Mouse (Mus musculus) embryonic stem cell, embryonic (primary cell): Measurements from ENCODE around the gene Map2k7.

Experiments
- CTCF ChIA-PET, 4 experiments: fragments of 300-600 bp in 2 of 4; fragments of 350-600 bp in 2 of 4; sonication (Branson Sonifier 250); formaldehyde crosslinking; loops; one replicate each; lab custom pipeline; 2022; ENCODE audit warnings: inconsistent platforms in 2 of 4; lab: Charles Lee
- POLR2A ChIA-PET, 4 experiments: fragments of 300-600 bp in 2 of 4; fragments of 350-600 bp in 2 of 4; sonication (Branson Sonifier 250); formaldehyde crosslinking; loops; one replicate each; lab custom pipeline; 2022; ENCODE audit warnings: antibody characterized with exemption in 4 of 4, inconsistent platforms in 1 of 4; lab: Charles Lee

The Map2k7 gene

DNA sequence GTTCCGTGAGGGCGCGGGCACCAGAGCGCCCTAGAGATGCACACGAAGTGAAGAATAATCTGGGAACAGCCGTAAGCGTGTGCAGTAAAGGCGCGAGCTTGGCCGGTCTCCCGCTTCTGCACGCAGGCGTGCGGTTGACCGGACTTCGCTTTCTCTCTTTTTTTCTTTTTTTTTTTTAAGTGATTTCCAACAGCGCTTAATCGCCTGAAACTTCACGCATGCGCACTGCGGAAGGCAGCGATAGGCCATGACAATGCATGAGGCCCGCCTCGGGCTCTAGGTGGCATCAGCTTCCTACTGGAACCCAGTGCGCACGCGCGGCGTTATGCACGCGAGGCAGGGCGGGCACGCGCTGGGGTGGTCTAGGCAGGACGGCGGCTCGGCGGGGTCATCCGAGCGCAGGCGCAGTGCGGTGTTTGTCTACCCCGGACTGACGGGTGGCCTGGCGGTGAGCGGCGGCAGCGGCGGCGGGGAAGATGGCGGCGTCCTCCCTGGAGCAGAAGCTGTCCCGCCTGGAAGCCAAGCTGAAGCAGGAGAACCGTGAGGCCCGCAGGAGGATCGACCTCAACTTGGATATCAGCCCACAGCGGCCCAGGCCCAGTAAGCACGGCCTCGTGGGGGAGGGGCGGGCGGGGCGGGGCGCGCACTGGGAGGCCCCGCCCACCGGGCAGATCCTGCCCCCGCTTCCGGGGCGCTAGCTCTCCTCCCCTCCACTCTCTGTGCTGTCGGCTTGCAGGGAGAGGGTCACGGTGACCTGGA lies at the start of gene Map2k7, which contains the start of gene Gm49320:
TSS of gene Map2k7 (plus strand) at position 307 of the 759 bp plus-strand sequence.
TSS of gene Gm49320 (plus strand) at position 432 of the 759 bp plus-strand sequence.
- CTCF ChIA-PET = interaction anchor here (0.6 to 2.4 kb wide), 27 partner anchors 9 to 562 kb away, joined by 3 to 13 read pairs (median 5); partner anchors contain the start of genes Ctxn1 (in 3 of the 4), Snapc2 (in 2 of the 4) and Prr36 (in 1 of the 4)
- POLR2A ChIA-PET = interaction anchor here (0.6 to 6.5 kb wide), 56 partner anchors 9 to 659 kb away, joined by 3 to 61 read pairs (median 5); partner anchors contain the start of genes Lrrc8e (in 3 of the 4), Prr36 (in 3 of the 4), Snapc2 (in 3 of the 4) and Ctxn1 (in 2 of the 4)

DNA sequence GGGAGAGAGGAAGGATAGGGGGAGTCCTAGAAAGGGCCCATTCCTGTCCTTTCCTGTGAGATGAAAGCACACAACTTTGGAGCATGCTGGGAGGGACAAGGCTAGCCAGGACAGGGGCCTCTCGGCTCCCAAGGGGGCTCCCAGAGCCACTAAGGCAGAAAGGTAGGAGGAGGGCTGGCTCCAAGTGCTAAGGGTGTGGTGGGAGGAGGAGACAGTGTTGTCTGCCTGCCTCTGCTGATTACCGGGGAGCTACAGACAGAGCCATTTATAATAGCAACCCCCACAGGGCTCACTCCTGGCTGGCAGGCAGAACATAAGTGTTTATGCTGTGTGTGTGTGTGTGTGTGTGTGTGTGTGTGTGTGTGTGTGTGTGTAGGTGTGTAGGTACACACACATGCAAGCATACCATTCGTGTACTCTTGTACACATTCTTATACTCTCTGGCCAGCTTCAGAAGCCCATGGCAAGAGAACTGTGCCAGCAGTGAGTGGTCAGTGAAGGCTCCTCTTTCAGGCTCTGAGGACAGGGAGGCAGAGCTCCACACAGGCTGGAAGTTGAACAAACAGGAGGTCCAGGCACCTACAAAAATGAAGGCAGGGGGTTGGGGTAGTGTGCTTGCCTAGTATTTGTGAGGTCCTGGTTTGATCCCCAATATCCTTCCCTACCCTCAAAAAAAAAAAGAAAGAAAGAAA lies 49.4 kb upstream of the Map2k7 start:
- POLR2A ChIA-PET = no interaction called here
- CTCF ChIA-PET = interaction anchor here in 1 of 4 experiments (0.6 kb wide), 1 partner anchor 518 kb away, joined by 6 read pairs; no protein-coding TSS in a partner anchor

DNA sequence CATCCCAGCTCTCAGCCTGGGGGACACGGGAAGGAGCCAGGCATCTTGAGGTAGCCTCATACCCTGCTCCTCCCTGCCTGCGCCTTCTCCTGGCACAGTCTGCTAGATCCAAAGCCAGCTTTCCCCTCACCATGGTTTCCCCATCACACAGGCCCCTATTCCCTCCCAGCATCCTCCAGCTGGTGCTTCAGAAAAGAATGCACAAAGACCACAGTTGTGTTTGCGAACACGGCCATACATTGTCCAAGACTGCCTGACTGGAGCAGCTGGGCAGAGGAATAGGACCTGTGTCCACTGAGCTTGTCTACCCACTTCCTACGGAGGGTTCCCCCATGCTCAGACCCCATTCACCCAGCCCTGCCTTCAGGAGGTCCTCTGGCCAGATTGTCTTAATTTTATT lies 46.2 kb upstream of the Map2k7 start:
- ChIA-PET POLR2A (interaction anchor here (0.6 to 4.9 kb wide), 33 partner anchors 8 to 516 kb away, joined by 3 to 30 read pairs (median 4); partner anchors contain the start of genes Gm49320 (in 2 of the 4), Map2k7 (in 2 of the 4), Ctxn1 (in 1 of the 4) and Evi5l (in 1 of the 4)), CTCF (interaction anchor here (0.6 to 4.1 kb wide), 28 partner anchors 9 to 474 kb away, joined by 3 to 39 read pairs (median 5); partner anchors contain the start of genes Ctxn1 (in 2 of the 4), Evi5l (in 2 of the 4), Gm49320 (in 2 of the 4) and Map2k7 (in 2 of the 4))

DNA sequence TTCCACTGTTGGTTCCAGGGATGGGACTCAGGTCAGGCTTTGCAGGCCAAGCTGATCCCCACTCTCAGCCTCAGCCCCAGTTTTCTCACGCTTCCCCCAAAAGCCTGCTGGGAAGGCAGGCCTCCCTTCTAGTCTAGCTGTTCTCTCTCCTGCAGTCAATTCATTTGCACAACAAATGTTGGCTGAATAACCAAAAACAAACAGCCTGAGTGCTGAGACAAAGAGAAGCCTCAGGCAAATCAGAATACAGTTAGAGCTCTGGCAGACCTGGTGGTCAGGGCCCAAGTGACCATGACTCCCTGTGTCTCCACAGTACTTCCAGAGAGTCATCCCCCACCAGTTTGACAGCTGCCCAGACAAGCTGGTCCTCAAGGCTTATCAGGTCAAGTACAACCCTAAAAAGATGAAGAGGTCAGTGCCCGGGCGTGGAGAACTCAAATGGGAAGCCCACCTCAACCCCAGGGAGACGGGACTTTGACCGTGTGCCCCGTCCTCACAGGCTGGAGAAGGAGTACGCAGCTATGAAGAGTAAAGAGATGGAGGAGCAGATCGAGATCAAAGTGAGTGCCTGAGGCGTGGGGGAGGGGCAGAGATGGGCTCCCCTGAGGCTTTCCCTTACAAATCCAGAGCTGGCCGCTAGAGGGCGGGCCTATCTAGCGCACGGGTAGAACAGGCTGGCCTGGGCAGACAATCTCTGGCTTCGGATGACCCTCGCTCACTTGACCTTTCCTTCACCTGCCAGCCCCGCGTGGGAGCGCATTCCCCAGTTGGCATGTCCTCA lies 45.5 kb upstream of the Map2k7 start:
- ChIA-PET CTCF (interaction anchor here (0.6 to 4.1 kb wide), 58 partner anchors 9 to 634 kb away, joined by 3 to 39 read pairs (median 4); partner anchors contain the start of genes Gm49320 (in 3 of the 4), Map2k7 (in 3 of the 4), Ctxn1 (in 2 of the 4) and Evi5l (in 2 of the 4)), POLR2A (interaction anchor here (0.5 to 4.9 kb wide), 49 partner anchors 8 to 613 kb away, joined by 3 to 30 read pairs (median 4); partner anchors contain the start of genes Gm49320 (in 2 of the 4), Map2k7 (in 2 of the 4), Ctxn1 (in 1 of the 4) and Evi5l (in 1 of the 4))

DNA sequence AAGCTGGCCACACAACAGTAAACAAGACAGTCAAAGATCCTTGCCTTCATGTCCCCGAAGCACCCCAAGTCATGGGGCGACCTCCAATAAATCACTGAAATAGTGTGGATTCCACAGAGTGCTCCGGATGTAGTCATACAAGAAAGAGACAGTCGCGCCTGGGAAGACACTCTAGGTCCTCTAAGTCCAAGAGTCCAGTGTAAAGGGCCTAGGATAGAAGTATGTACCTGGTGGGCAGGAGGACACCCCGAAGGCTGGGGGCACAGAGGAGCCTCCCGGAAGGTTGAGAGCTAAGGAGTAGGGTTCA lies 45.0 kb upstream of the Map2k7 start:
- ChIA-PET POLR2A (interaction anchor here (0.5 to 4.9 kb wide), 34 partner anchors 8 to 613 kb away, joined by 3 to 30 read pairs (median 4); partner anchors contain the start of genes Ctxn1 (in 1 of the 4), Evi5l (in 1 of the 4), Gm49320 (in 1 of the 4) and Map2k7 (in 1 of the 4)), CTCF (interaction anchor here (0.6 to 4.1 kb wide), 50 partner anchors 8 to 634 kb away, joined by 3 to 39 read pairs (median 4); partner anchors contain the start of genes Gm49320 (in 3 of the 4), Map2k7 (in 3 of the 4), Ctxn1 (in 2 of the 4) and Evi5l (in 1 of the 4))

DNA sequence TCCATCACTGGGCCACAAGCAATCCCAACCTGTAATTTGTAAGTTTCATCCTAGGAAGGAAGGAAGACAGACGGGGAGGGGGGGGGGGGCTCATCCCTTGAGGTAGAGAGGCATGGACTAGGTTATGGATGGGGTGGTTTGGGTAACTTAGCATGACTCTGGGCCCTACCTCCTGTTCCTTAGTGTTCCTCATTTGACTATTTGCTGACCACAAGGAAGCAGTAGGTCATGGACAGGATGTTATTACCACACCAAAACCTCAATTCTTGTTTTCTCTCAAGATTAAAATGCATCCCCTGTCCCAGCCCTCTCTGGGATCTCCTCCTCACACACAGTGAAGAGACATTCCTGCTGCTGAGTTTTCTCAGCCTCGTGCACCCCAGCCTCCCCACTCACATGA lies 37.2 kb upstream of the Map2k7 start:
- POLR2A ChIA-PET = interaction anchor here in 3 of 4 experiments (0.6 to 1.6 kb wide), 4 partner anchors 8 to 44 kb away, joined by 3 to 4 read pairs (median 4); no protein-coding TSS in a partner anchor
- CTCF ChIA-PET = interaction anchor here in 3 of 4 experiments (0.5 to 2.8 kb wide), 3 partner anchors 8 to 59 kb away, joined by 3 to 10 read pairs (median 4); no protein-coding TSS in a partner anchor

DNA sequence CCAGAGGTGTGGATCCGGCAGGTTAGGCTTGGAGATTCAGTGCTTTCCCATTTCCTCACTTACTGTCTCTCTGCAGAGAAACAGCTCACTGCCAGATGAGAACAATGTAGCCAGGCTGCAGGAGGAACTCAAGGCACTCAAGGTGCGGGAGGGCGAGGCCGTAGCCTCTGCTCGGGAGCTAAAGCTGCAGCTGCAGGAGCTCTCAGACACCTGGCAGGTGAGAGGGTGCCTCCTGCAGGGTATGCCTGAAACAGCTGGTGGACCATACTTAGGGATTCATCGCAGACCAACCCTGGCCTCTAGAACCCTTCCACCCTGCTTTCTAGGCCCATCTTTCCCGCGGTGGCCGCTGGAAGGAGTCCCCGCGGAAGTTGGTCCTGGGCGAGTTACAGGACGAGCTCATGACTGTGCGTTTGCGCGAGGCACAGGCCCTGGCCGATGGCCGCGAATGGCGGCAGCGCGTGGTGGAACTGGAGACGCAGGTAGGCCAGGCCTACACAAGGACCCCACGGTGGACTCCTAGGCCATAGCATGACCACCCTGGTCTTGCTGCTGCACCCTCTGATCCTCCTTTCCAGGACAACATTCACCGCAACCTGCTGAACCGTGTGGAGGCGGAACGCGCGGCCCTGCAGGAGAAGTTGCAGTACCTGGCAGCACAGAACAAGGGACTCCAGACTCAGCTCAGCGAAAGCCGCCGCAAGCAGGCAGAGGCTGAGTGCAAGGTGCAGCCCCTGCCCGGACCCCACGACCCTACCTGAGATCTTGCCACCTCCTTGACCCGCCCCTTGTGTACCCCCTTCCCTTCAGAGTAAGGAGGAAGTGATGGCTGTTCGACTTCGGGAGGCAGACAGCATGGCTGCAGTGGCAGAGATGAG lies 33.1 kb upstream of the Map2k7 start:
- ChIA-PET CTCF (interaction anchor here (0.6 to 3.2 kb wide), 37 partner anchors 9 to 487 kb away, joined by 3 to 39 read pairs (median 4); partner anchors contain the start of genes Prr36 (in 2 of the 4), Ctxn1 (in 1 of the 4), Gm49320 (in 1 of the 4) and Map2k7 (in 1 of the 4)), POLR2A (interaction anchor here (0.6 to 3.1 kb wide), 29 partner anchors 9 to 516 kb away, joined by 3 to 51 read pairs (median 5); partner anchors contain the start of genes Gm49320 (in 4 of the 4), Map2k7 (in 4 of the 4), Evi5l (in 3 of the 4) and Lrrc8e (in 3 of the 4))

DNA sequence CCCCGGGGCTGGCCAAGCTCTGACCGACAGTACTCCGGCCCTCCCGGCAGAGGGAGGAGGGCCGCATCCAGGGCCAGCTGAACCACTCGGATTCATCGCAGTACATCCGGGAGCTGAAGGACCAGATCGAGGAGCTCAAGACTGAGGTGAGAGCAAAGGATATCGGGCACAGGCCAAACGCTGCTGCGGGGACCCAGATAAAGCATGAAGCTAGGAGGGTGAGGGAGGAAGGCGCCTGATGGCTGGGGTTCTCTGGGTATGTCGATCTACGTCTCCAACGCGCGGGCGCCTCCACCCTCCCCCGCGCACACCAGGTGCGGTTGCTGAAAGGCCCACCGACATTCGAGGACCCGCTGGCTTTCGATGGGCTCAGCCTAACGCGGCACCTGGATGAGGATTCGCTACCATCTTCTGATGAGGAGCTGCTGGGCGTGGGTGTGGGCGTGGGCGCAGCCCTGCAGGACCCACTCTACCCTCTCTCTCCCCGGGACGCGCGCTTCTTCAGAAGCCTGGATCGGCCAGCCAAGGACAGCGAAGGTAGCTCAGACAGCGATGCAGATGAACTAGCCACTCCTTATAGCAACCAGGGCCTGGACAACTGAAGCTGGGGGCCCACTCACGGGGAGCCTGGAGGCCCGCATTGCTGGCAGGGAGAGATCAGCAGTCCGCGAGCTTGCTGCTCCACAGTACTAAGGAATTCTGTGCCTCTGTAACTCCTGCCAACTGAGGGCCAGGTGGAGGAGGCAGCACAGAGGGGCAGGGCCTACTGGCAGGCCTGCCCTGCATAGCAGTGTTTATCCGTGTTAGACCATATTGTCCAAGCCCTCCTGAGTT lies 32.1 kb upstream of the Map2k7 start:
- ChIA-PET CTCF (interaction anchor here (0.6 to 3.2 kb wide), 32 partner anchors 8 to 488 kb away, joined by 3 to 39 read pairs (median 4); partner anchors contain the start of genes Gm49320 (in 2 of the 4), Map2k7 (in 2 of the 4), Prr36 (in 2 of the 4) and Ctxn1 (in 1 of the 4)), POLR2A (interaction anchor here (0.6 to 3.1 kb wide), 33 partner anchors 9 to 786 kb away, joined by 3 to 51 read pairs (median 5); partner anchors contain the start of genes Gm49320 (in 4 of the 4), Map2k7 (in 4 of the 4), Prr36 (in 3 of the 4) and Evi5l (in 2 of the 4))

DNA sequence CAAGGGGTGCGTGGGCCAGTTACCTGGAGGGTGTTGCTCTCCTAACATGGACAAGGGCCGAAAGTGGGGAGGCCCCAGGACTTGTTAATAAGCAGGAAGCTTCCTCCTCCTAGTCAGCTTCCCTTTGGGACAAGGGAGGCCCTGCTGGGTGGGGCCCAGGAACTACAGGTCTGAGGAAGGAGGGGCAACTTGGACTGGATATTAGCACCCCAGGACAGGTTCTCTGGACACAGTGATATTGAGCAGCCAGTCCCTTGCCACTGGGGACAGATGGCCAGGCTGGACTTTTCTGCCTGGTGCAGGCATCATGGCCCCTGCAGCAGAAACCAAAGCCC lies 31.6 kb upstream of the Map2k7 start:
- ChIA-PET CTCF (interaction anchor here (1.0 to 3.2 kb wide), 13 partner anchors 10 to 163 kb away, joined by 3 to 39 read pairs (median 6); partner anchors contain the start of genes Gm49320 (in 2 of the 4), Map2k7 (in 2 of the 4) and Prr36 (in 2 of the 4)), POLR2A (interaction anchor here (0.6 to 3.1 kb wide), 18 partner anchors 9 to 786 kb away, joined by 3 to 51 read pairs (median 8); partner anchors contain the start of genes Prr36 (in 3 of the 4), Evi5l (in 2 of the 4), Gm49320 (in 2 of the 4) and Map2k7 (in 2 of the 4))

DNA sequence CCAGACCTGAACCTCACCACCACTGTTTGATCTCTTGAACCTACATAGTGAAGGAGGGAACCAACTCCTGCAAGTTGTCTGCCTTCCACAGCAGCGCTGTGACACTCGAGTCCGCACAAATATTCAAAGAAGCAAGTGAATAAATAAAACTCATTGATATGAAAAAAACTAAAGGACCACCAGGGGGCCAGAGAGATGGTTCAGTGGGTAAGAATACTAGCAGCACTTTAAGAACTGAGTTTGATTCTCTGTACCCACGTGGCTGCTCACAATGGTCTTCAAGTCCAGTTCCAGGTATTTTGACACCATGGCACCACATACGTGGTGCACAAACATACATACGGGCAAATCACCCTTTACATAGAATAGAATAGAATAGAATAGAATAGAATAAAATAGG lies 27.4 kb upstream of the Map2k7 start:
- ChIA-PET POLR2A (interaction anchor here in 2 of 4 experiments (0.9 to 1.6 kb wide), 4 partner anchors 13 to 45 kb away, joined by 3 to 5 read pairs (median 3); partner anchors contain the start of gene Lrrc8e (in 1 of the 2)), CTCF (no interaction called here)

DNA sequence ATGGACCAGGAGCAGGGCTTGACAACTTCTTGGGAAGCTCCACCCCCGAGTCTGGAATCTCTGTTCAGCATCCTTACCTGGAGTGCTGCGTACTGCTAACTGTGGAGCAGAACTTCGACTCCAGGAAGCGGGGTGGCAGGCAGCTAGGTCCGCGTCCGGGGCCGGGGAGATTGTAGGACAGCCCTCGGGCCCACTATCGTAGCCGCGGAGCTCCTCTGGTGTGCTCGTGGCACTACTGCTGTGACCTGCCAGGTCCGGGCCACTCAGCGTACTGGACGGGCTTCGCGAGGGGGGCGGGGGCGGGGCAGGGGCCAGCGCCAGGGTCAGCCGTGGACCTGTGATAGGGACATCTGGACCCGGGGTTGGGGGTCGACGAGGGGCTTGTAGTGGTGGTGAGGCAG lies 25.7 kb upstream of the Map2k7 start:
- ChIA-PET CTCF (interaction anchor here in 3 of 4 experiments (0.6 to 1.6 kb wide), 6 partner anchors 19 to 737 kb away, joined by 3 to 6 read pairs (median 4); no protein-coding TSS in a partner anchor), POLR2A (interaction anchor here in 3 of 4 experiments (0.7 to 1.5 kb wide), 9 partner anchors 11 to 614 kb away, joined by 3 to 5 read pairs (median 3); partner anchors contain the start of genes Gm49320 (in 2 of the 3), Map2k7 (in 2 of the 3) and Evi5l (in 1 of the 3))

DNA sequence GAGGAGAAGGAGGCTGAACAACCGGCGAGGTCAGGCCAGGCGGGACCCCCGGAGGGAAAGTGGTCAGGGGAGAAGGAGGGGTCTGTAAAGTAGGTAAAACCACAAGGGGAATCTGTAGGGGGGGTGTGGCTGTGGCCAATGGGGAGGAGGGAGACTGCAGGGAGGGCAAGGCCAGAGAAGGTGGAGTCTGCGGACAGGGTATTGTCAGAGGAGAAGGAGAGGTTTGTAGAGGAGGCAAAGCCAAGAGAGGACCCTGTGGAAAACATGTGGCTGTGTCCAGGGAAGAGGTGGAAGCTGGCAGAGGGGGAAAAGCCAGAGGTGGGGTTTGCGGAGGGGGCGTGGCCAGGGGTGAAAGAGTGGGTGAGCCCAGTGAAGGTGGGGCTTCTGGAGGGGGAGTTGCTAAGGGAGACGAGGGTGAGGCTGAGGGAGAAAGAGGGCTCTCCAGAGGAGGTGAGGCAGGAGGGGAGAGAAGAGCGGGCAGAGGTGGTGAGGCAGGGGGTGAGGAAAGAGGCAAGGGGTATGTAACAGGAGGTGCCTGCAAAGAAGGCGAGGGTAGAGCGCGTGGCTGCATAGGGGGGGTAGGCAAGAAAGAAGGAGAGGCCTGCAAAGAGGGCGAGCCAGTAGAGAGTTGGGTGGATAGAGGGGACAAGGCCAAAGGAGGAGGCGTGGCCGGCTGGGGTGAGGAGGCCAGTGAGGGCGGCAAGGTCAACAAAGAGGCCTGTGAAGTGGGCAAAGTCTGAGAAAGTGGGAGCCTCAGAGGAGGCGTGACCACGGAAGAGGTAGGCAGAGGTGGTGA lies 25.1 kb upstream of the Map2k7 start:
- ChIA-PET POLR2A (interaction anchor here in 3 of 4 experiments (0.7 to 5.6 kb wide), 19 partner anchors 7 to 614 kb away, joined by 3 to 51 read pairs (median 4); partner anchors contain the start of genes Gm49320 (in 2 of the 3), Map2k7 (in 2 of the 3), Evi5l (in 1 of the 3) and Lrrc8e (in 1 of the 3)), CTCF (interaction anchor here in 3 of 4 experiments (0.6 to 1.6 kb wide), 9 partner anchors 8 to 737 kb away, joined by 3 to 6 read pairs (median 4); partner anchors contain the start of genes Gm49320 (in 1 of the 3) and Map2k7 (in 1 of the 3))
